Mouse (Mus musculus): ENCODE measurements around the gene Lrr1.
"Not testable (repeated sequence)": the region's sequence is repeated elsewhere in the genome, so short reads cannot be mapped to it uniquely, and the experiment has no call there.

Gene Lrr1

GRCm38 (mm10) chr12:69168461-69169106, at the start of gene Lrr1:
Gene Lrr1 (plus strand): TSS chr12:69168814.
- peak; percentile 91 to 93 for DNase-seq

- DNase-seq = no peak
Measured at GRCm38 (mm10) chr12:69119908-69120307, 48.7 kb upstream of the Lrr1 start.

- DNase-seq = no peak
Measured at GRCm38 (mm10) chr12:69122801-69123200, 45.8 kb upstream of the Lrr1 start.

- DNase-seq = no peak
Measured at GRCm38 (mm10) chr12:69125066-69125465, 43.5 kb upstream of the Lrr1 start.

GRCm38 (mm10) chr12:69127170-69127569, 41.4 kb upstream of the Lrr1 start:
- peak in 1 of 2 experiments; percentile 27 for DNase-seq

- DNase-seq = no peak
Measured at GRCm38 (mm10) chr12:69127626-69128025, 41.0 kb upstream of the Lrr1 start.

GRCm38 (mm10) chr12:69129634-69130310, 38.8 kb upstream of the Lrr1 start:
- DNase-seq = no peak

GRCm38 (mm10) chr12:69130486-69130885, 38.1 kb upstream of the Lrr1 start:
- no peak for DNase-seq

- no peak for DNase-seq
Measured at GRCm38 (mm10) chr12:69131267-69131666, 37.3 kb upstream of the Lrr1 start.

GRCm38 (mm10) chr12:69131981-69132380, 36.6 kb upstream of the Lrr1 start:
- DNase-seq = peak; percentile 80 to 82

GRCm38 (mm10) chr12:69139201-69139600, 29.4 kb upstream of the Lrr1 start:
- DNase-seq = no peak

GRCm38 (mm10) chr12:69139841-69140240, 28.8 kb upstream of the Lrr1 start:
- no peak for DNase-seq

GRCm38 (mm10) chr12:69143460-69143859, 25.2 kb upstream of the Lrr1 start:
- no peak for DNase-seq

- DNase-seq = no peak
Measured at GRCm38 (mm10) chr12:69147166-69147735, 21.4 kb upstream of the Lrr1 start.

GRCm38 (mm10) chr12:69150049-69150448, 18.6 kb upstream of the Lrr1 start:
- DNase-seq = no peak

- no peak for DNase-seq
Measured at GRCm38 (mm10) chr12:69155923-69156322, 12.7 kb upstream of the Lrr1 start.

GRCm38 (mm10) chr12:69156436-69156835, 12.2 kb upstream of the Lrr1 start:
- no peak for DNase-seq

- no peak for DNase-seq
Measured at GRCm38 (mm10) chr12:69157107-69157506, 11.5 kb upstream of the Lrr1 start.

GRCm38 (mm10) chr12:69158366-69158764, 10.2 kb upstream of the Lrr1 start:
- no peak for DNase-seq

- DNase-seq = peak; percentile 96 to 98
Measured at GRCm38 (mm10) chr12:69158765-69159577, 9.6 kb upstream of the Lrr1 start, which contains the start of gene Rps29. Gene Rps29 (minus strand): TSS chr12:69159186.

GRCm38 (mm10) chr12:69159578-69159940, 9.1 kb upstream of the Lrr1 start:
- DNase-seq = peak; percentile 14 to 44

- not testable (repeated sequence) for DNase-seq
Measured at GRCm38 (mm10) chr12:69160677-69161076, 7.9 kb upstream of the Lrr1 start.

- DNase-seq = not testable (repeated sequence)
Measured at GRCm38 (mm10) chr12:69163586-69163985, 5.0 kb upstream of the Lrr1 start.
